Mouse (Mus musculus) thymus, postnatal 25 days (tissue): ENCODE results near the gene Dars.

Source experiments
- DNase-seq: peaks from one replicate; pipeline ENCODE4 v3.0.0; 2022

Gene Dars

DNA sequence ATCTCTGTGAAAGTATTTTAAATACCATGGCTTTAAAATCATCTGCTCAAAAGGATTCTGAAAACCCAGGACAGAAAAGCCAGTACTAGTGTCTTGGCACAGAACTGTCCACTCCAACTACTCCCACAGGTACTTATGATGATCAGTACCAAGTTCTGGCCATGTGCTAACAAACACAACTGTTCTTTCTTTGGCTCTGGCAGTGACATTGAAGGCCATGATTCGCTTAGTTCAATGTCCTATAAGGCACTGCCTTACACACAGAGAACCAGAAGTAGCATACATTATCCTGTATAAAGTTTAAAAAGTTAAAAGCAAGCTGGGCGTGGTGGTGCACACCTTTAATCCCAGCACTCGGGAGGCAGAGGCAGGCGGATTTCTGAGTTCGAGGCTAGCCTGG is 6.0 kb downstream of the Dars start:
- no peak for DNase-seq

DNA sequence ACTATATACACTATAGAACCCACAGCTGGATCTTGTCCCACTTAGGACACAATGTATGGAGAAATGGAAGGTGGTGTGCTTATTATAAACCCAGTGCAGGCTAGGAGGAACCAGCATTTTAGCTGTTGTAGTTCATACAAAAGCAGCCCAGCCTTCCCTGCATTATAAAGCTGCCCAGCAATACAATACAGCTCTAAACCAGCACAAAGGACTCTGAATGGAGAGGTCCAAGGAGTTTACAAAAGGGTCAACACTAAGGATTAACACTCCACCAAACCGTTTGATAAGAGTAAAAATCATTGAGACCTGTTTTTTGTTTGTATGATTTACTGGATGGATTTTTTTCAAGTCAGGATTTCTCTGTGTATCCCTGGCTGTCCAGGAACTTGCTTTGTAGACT is 10.3 kb downstream of the Dars start:
- no peak for DNase-seq

DNA sequence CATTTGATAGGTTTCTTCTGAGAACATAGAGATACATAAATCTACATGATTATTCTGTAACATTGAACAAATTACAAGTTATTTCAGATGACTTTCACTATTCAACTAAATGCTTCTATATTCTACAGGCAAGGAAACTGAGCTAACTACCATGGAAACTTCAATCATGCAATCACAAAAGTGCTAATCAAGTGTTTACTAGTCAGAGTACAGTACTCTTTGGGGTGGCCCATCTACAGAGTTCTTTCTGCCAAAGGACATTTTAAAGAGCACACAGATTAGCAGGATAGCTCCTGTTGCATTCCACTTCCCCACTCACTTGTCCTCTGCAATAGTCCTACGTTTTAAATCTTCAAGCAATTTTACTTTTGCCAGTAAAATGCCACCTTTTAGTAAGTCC is 11.5 kb downstream of the Dars start:
- no peak for DNase-seq

DNA sequence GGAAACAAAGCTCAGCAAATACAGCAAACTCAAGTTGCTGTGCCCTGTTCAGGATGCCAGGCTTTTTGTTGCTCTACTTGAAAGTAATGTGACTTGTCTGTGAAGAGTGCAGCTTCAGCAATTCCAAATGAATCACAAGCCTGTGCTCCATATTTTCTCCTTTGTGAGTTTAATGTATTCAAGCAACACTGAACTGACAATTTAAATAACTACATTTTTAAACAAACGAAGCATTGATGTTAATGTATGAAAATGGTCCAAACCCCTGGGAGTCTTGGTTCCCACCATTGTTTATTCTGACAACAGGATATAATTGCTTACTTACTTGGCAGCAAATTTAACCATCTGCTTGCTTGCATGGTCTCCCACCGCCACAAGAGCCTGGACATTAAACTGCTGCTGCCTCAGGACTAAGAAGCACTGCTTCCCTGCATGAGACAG is 12.1 kb downstream of the Dars start:
- no peak for DNase-seq

DNA sequence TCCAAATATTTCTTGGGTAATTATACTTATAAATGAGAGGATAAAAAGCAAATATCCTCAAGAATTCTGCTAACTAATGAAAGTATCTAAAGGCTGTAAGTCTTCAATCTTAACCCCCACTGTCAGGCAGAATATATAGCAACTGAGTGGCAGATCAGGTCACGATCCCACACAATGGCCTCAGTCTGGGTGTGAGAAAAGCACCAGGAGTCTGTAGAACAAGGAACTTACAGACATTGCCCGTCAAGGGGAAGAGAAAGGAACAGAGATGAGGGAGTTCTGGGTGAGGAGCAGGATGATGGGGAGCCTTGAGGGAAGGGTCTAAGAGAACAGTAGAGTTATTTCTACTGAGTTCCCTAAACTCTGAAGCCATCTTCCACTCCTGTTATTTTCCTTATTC is 16.2 kb downstream of the Dars start:
- no peak for DNase-seq

DNA sequence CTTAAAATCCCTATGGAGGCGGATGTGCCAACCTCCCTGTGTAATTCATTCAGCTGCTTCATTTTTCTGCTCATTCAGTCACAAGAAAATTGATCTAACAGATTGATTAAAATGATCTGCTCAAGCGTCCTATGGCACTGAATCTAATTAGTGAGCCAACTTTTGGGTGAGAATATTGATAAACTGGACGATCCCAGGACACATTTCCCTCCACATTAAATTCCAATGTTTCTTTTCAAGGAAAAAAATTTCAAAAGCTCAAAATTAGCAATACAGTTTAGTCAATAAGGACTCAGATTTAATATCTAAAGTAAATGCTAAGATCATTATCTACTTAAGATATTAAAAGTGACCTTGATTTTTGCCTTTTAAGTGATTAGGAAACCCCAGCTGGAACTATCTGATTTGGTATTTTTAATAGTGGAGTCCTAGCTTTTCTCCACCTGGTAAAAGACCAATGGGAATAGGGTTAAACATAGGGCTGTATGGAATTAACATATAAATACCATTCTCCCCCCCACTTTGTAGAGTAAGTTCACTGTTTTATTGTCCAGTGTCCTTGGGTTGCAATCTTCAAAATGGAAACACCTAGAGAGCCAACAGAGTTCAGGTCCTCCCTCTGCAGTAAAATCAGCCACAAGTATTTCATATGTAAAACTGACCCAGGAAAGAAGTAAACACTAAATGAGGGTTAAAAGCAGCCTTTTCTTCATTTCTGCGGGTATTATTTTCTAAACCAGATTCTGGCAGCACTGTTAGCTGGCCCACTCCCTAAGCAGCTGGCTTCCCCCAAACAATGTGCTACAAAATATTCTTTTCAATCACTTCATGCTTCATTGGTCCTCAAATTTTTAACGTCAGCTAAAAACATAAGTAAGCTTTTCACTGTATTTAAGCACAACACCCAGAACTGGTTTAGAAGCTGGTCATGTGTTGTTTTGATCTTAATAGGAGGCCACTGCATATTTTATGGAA is 16.9 kb downstream of the Dars start:
- no peak for DNase-seq

DNA sequence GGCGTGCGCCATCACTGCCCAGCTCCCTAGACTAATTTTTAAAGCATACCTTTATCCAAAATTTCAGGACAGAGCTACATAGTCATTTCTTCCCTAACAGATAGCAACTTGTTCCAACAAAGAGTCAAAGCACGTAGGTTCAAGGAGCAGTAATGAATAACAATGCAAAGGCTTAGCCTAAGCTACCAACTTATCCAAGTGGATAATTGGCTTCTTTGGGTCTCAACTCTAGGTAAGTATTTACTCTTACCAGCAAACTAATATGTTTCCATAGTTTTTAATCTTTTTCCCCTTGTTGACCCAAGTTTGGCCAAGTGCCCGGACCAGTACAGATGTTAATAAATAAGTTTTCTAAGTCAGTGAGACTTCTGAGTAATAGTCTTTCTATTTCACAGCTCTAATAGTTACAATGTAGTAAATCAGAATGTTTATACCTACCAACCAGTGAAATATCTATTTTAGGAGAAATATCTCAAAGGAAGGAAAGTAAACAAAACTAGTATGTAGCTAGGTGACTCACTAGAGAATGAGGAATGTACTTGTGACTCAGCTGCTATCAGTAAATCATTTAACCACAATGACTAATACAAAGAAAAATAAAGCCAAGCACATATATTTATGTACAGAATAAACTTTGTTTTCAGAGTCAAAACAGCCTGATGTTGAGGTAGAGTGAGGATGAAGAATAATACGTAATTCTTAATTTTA is 18.3 kb downstream of the Dars start:
- no peak for DNase-seq

DNA sequence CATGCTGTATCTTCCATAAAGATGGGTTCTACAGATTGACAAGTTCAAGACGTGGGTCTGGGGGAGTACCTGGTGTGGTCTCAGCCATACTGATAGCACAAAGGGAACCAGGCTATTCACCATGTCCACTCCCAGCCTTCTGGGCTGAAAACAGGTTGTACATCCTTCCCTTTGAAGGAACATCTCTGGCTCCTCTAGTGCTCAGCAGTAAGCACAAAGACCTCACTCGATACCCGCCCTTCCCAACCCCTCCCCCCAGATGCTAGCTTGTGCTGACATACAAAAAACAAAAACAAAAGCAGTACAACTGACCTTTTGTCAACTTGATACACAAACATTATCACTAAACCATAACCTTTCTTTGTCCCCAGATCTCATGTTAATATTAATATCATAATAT is 22.5 kb downstream of the Dars start:
- DNase-seq: no peak

DNA sequence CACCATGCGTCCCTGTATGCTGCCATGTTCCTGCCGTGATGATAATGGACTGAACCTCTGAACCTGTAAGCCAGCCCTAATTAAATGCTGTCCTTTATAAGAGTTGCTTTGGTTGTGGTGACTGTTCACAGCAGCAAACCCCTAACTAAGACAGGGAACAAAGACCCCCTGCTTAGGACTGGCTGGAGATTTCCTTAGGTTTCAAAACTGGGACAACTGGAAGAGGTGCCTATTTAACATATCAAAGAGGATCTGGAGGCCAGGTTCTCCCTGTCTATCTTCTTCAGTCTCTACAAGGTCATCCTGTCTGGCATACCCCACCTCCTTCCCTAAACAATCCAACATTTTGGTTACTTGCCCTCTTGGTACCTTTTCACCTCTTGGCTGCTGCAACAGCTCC is 24.8 kb downstream of the Dars start:
- no peak for DNase-seq

DNA sequence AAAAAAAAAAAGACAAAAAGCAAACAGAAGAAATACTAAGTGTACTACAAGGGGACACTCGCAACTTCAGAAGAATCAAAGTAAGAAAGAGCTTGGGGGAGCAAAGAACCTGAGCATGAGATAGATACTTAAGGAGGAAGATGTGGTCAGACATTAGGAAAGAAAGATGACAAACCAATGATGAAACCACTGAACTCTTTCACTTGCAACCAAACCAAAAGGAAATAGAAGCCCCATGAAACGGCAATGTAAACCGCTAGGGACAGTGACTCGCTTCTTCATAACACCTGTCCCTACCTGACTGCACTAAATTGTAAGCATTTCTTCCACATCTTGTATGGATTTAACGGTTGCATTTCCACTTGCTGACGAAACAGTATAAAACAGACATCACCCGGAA is 30.7 kb downstream of the Dars start:
- no peak for DNase-seq

DNA sequence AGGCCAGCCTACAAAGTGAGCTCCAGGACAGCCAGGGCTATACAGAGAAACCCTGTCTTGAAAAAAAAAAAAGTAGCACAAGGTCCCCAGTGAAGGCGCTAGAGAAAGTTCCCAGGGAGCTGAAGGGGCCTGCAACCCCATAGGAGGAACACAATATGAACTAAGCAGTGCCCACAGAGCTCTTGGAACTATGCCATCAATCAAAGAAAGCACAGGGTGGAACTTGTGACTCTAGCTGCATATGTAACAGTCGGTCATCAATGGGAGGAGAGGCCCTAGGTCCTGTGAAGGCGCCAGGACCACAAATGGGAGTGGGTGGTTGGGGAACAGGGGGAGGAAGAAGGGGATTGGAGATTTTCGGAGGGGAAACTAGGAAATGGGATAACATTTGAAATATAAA is 40.3 kb downstream of the Dars start:
- DNase-seq: no peak

DNA sequence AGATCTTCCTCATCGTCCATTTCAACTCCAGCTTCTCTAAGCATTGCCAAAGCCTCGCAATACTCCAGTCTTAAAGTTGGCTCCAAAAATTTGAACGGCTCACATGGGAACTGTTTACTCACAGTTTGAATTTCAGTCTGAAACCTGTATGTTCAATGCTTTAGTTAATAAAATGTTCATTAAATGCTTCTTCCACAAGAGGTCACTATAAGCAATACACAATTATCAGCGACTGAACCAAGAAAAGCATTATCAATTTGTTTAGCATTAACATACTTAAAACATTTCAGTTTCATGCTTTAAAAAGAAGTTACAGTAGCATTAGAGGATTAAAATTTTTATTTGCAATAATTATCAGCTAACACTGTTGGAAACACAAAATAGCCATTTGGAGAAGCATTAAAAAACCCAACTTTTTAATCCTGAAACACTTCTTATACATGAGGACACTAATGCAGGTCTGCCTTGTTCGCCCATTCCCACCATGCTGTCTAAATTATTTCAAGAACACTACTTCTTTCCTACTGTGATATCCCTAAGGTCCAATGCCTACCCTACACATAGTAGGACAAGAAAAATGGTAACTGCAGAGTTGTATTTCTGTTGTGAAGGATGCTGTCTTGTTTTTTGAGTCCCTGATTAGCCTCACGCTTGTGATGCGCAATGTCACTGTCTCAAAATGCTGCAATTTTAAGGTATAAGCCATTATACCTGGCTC is 44.9 kb downstream of the Dars start:
- no peak for DNase-seq

DNA sequence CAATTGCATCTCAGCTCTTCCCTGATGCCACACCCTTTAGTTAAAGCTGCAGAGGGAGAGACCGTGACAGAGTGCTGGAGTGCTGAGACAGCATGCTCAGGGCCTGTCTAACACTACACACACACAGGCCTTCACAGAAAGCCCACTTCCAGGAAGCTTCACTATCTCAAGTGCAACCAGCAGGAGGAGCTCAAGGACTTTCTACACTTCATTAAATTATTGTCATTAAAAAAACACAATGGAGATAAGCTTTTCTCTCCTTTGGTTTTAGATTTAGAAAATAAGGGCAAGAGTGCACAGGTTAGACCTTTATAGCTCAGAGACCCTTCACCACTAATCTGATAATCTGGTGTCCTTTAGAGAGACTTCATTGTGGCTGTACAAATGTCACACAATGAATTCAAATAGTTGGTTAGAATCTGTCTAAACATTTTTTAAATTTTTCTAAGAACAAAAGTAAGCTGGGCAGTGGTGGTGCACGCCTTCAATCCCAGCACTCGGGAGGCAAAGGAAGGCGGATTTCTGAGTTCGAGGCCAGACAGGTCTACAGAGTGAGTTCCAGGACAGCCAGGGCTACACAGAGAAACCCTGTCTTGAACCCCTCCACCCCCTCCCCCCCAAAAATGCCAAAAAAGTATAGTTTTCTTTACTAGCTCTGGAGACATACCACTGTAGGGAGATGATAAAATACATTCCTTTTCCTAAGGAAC is 48.3 kb downstream of the Dars start:
- peak; percentile 72 for DNase-seq

DNA sequence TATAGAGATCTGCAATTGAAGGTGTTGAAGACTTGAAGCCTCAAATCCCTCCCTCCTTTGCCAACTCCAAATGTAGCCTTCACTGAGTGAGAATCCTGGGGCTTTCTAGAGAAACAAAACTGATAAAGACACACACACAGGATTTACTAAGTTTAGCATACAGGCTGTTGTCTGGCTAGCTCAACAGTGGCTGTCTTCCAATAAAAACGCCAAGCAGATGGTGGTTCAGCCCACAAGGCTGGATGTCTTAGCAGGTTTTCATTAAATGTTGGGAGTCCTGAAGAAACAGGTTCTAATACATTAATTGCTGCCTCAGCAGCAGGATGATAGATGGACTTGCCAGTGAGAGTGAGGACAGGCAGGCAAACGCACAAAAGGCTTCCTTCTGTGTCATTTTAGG is 56.6 kb downstream of the Dars start:
- no peak for DNase-seq

DNA sequence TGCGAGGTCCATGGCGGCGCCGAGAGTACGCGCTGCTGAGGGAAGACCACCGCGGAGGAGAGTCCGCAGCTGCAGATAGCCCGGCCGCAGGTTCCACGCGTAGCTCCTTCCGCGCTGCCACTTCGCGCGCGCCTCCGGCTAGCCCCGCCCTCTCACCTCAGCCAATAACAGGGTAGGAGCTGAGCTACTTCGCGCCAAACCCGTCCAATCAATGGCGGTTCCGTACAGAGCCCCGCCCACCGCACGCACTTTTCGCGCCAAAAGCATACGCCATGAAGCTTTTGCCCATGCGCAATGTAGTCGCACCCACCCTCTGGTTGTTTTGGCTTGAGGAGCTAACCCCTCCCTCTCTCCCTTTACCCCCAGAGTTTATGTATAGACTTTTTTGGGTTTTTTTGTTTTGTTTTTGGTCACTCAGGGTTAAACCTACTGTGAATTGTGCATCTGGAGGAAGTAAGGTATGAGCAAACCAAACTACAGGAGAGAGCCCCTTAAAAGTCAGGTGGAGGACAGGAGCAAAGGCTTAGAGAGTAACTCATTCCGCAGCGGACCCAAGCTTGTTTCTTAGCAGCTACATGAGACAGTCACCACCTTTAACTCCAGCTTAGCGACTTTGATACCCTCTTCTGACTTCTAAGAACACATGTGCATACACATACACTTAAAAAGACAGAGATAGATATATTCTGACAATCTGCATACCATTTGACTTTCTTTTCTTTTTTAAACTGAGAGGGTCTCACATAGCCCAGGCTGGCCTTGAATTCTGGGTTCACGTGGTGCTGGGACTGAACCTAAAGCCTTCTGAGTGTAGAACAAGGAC is 57.4 kb downstream of the Dars start, which contains the start of gene Mcm6:
Gene Mcm6, minus strand, starts transcription at position 111 of the 823 bp plus-strand sequence.
- peak; percentile 96 for DNase-seq

DNA sequence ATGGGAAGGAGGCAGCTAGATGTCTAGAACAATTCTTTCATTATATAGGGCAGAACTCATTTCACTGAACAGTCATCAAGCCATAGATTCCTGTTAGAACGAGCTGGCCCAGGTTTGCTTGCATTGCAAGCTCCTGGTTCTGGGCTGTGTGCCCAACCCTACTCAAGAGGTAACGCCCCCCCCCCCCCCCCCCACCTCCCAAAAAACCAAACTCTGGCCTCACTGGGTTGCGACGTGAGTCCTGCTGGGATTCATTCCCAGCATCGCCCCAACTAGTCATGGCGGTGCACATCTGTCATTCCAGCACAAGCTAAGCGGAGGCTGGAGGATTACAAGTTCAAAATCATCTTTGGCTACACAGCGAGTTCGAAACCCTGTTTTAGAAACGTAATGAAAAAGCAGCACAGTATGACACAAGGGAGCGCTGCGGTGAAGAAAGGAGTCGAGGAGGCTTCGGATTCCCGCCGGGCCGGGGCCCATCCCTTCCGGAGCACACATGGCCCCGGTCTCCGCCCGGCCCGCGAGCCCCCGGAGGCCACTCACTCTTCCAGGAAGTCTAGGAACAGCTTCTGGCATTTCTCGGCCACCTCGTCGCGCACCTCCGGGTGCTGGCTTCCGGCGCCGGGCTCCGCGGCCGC is 58.1 kb downstream of the Dars start:
- DNase-seq: no peak

DNA sequence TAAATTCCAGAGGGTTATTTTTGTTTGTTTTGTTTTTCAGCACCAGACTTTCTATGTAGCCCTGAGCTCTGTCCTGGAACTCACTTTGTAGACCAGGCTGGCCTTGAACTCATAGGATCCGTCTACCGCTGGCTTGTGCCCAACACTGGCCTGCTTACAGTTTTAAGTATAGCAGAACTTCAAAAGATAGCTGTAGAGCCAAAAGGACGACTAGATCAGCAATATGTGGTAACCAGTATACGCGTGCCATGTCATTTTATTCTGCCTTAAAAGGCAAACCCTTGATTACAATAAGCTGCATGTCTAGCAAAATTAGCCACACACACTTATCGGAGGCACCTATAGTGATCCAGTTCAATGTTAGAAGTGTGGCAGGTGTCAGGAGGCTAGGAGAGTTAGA is 58.9 kb downstream of the Dars start:
- peak; percentile 11 for DNase-seq

DNA sequence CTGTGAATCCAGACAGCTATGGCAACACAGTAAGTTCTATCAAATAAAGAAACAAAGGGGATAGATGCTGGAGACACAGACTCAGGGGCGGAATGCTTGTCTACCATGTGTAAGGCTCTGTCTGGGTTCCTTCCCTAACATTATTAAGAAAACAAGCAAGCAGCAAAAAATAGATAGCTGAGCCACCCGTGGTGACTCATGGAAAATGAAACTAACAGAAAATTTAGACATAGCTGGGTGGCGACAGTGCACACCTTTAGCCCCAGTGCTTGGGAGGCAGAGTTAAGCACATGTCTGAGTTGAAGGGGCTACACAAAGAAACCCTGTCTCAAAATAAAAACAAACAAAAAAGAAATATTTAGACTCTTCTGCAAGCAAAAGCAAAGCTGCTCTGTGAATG is 59.7 kb downstream of the Dars start:
- DNase-seq: peak; percentile 38

DNA sequence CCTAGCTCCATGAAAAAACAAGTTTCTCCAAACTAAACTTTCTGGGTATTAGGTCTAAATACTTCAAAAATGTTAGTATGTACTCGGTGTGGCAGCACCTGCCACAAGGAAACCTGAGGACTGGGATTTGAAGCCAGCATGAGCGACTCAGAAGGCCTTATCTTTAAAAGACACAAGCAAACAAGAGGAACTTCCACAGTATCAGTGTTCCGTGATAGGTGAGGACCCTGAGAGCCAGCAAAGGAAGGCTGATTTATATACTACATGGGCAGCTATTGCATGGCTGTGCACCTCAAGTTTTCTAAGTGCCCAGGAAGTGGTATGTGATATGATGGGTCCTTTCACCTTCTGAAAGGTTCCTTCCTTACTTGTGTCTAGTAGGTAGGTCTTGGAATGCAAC is 64.1 kb downstream of the Dars start:
- DNase-seq: no peak

DNA sequence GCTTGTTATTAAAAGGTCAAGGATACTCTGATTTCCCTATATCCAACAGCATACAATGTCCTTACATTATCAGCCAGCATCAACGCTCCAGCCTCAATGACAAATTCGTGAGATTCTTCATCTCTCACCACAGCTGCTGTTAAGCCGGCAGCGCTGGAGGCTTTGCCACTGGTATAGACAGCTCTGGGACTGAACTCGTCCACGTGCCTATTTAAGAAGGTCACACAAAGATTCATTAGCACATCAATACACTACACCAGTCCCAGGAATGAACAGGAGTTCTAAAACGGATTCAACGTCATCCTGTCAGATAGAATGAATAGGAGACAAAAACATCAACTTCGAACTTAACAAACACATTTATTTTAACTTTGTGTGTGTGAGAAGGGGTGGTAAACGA is 72.9 kb downstream of the Dars start:
- no peak for DNase-seq

DNA sequence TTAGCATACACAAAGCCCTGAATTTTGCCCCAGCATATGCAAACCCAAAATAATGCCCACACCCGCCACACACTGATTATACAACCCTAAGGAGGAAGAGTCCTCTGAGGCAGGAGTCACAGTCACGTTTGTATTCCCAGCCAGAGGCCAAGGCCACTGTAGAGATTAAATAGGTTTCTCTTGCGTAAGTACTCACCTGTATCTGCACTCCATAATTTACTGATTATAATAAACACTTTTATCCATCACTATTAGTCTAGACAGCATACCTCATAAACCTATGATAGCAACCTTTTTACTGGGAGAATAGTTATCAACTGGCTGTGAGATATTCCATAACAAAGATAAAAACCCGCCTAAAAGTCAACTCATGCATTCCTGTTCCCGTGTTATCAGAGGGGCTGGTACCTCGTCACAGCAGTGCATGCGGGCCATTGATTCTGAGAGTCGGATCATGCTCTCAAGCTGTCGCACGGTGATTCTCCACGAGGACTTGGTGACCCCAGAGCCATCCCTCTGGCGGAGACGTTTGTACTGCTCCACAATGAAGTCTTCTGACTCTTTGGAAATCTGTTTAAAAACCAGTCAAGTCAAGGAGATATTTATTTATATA is 79.4 kb downstream of the Dars start:
- DNase-seq: no peak
